Mouse (Mus musculus): ENCODE measurements around the gene Gm10999.

DNA sequence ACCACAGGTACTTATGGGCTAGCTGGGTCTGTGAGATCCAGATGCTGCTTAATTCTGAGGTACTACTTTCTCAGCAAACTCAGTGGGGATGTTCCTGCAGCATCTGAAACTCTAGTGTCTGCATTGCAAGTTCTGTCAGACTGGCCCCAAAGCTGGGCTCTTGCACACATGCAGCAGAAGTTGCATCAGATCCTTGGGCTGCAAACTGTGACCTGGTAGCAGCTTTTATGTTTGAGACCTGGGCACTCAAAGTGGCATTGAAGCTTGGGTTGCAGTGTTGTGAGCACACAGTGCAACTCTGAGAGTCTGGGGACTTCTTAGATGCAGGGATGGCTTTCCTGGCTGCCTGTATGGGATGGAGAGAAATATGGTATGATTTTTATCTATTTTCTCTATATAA, 2.0 kb upstream of the Gm10999 start:
- TF ChIP-seq POLR2A (IDR thresholded peaks at IDR 0.05; ENCODE audit: extremely low read depth, insufficient read depth, low read length) = no peak
- TF ChIP-seq CTCF (IDR thresholded peaks at IDR 0.05; ENCODE audit: extremely low read depth, insufficient read depth, low read length) = no peak
